Mouse (Mus musculus): Measurements from ENCODE around the gene Gm6217.

- TF ChIP-seq TCF12 (IDR thresholded peaks at IDR 0.05; ENCODE audit: insufficient read depth, poor library complexity, severe bottlenecking) (no peak), POLR2A (IDR thresholded peaks at IDR 0.05; ENCODE audit: insufficient read length, low read depth) (no peak), CEBPB (IDR thresholded peaks at IDR 0.05; ENCODE audit: insufficient read depth, poor library complexity, severe bottlenecking) (no peak), POLR2AphosphoS2 (IDR thresholded peaks at IDR 0.05; ENCODE audit: insufficient read length, low read depth) (no peak), MYOG (IDR thresholded peaks at IDR 0.05; ENCODE audit: control insufficient read depth in 1 of 3, insufficient read depth in 1 of 3, insufficient read length in 2 of 3, low read depth in 2 of 3) (no peak), E2F4 (IDR thresholded peaks at IDR 0.05; ENCODE audit: insufficient read depth) (no peak), USF1 (IDR thresholded peaks at IDR 0.05; ENCODE audit: low read depth) (no peak), MAX (IDR thresholded peaks at IDR 0.05; ENCODE audit: low read depth) (no peak), MYOD1 (IDR thresholded peaks at IDR 0.05; ENCODE audit: control insufficient read depth in 1 of 3, insufficient read length in 2 of 3, low read depth in 2 of 3) (no peak), REST (IDR thresholded peaks at IDR 0.05; ENCODE audit: insufficient read depth, insufficient read length) (no peak), TCF3 (IDR thresholded peaks at IDR 0.05; ENCODE audit: insufficient read length, low read depth) (no peak), SRF (IDR thresholded peaks at IDR 0.05; ENCODE audit: control insufficient read depth, insufficient read length, low read depth) (no peak)
These were observed 17.4 kb upstream of the Gm6217 start for GRCm38 (mm10) chr1:82948601-82949000.

Data from myocyte (in vitro differentiated cells).